Mouse (Mus musculus) forebrain, embryonic 14.5 days (tissue): ENCODE results near the gene Apeh. TPM values are rescaled to one million over a fixed set of nuclear protein-coding genes. Genes with fewer than 3 reads are reported as not detected.

Experiments
- ATAC-seq: fragments of 200-750 bp; cut with Nextera tagmentation; 2 replicates; pipeline ENCODE4 v1.8.0; 2017; ENCODE audit warnings: mild to moderate bottlenecking, moderate library complexity
- DNase-seq: peaks from one replicate; pipeline ENCODE4 v3.0.0-alpha.2; 2015; ENCODE audit warnings: low spot score
- H3K27ac ChIP-seq: fragments of 300-500 bp; sonication (generic); 2 replicates; pipeline ENCODE4 v1.5.1; 2014; ENCODE audit warnings: low read depth, mild to moderate bottlenecking, control low read depth, low read length, moderate library complexity
- H3K27me3 ChIP-seq: fragments of 300-500 bp; sonication (generic); replicated peaks from 2 replicates; pipeline ENCODE4 v1.6.1; 2014; ENCODE audit warnings: low read length, control low read depth, mixed read lengths; ENCODE audit not compliant: control insufficient read depth, insufficient read depth
- H3K36me3 ChIP-seq: fragments of 300-500 bp; sonication (generic); 2 replicates; pipeline ENCODE4 v1.6.1; 2014; ENCODE audit warnings: low read length, control low read depth; ENCODE audit not compliant: control insufficient read depth, insufficient read depth
- H3K4me1 ChIP-seq: fragments of 300-500 bp; sonication (generic); 2 replicates; pipeline ENCODE4 v1.6.1; 2014; ENCODE audit warnings: antibody characterized with exemption, low read length, control low read depth; ENCODE audit not compliant: control insufficient read depth, insufficient read depth
- H3K4me2 ChIP-seq: fragments of 300-500 bp; sonication (generic); 2 replicates; pipeline ENCODE4 v1.6.1; 2014; ENCODE audit warnings: mild to moderate bottlenecking, control low read depth, low read length
- H3K4me3 ChIP-seq: fragments of 300-500 bp; sonication (generic); 2 replicates; pipeline ENCODE4 v1.5.1; 2014; ENCODE audit warnings: low read depth, low read length, control low read depth
- H3K9ac ChIP-seq: fragments of 300-500 bp; sonication (generic); 2 replicates; pipeline ENCODE4 v1.6.1; 2014; ENCODE audit warnings: mild to moderate bottlenecking, low read length, control low read depth, moderate library complexity
- H3K9me3 ChIP-seq: fragments of 300-500 bp; sonication (generic); replicated peaks from 2 replicates; pipeline ENCODE4 v1.6.1; 2016; ENCODE audit warnings: low read length, control low read depth, mixed read lengths; ENCODE audit not compliant: control insufficient read depth
- WGBS: fragments of 180-500 bp; shearing (Covaris S2); extraction: QIAGEN DNeasy Blood & Tissue Kit; methylation state at CpG from one replicate; pipeline ENCODE4 v1.1.7; 2014; 5-methylcytosine and 5-hydroxymethylcytosine counted together
- polyA plus RNA-seq: library from polyadenylated mRNA; unstranded; fragments of >200 nt; fragmentation: Nextera tagmentation; extraction: Ambion mirVana; gene quantifications from 2 replicates; pipeline ENCODE4 v1.2.1, GENCODE M21; 2014

The Apeh gene
- polyA plus RNA-seq, 1 experiment from 2014 or later = 39.1 TPM

DNA sequence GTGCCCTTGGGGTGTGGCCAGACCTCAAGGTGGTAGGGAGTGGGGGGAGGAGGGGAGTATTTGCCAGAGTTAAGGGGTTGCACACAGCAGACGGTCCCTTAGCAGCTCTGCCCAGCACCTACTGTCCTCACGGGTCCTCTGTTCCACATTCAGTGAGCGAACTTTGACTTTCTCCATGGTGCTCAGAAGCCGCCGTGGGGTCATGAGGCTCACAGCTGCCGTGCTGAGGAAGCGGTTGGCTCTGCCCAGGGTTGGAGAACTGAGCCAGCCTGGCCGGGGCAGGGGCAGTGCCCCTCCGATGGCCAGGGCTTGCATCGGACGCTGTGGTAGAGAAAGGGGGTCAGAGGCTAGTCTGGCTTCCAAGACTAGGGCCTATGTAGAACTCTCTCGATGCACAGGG, 31.0 kb downstream of the Apeh start:
- H3K4me2 ChIP-seq = no peak overlapping the region
- DNase-seq = no peak
- H3K4me1 ChIP-seq = no peaks in the 10 kb centered on the region
- WGBS = 91% methylated on average over 12 of the region's 12 CpGs
- H3K27me3 ChIP-seq = no peaks in the 10 kb centered on the region
- ATAC-seq = no peak
- H3K9me3 ChIP-seq = no peaks in the 10 kb centered on the region
- H3K4me3 ChIP-seq = no peak overlapping the region
- H3K36me3 ChIP-seq = peaks cover 59% of the 10 kb centered on the region
- no peak overlapping the region for H3K27ac ChIP-seq
- no peak overlapping the region for H3K9ac ChIP-seq

GRCm38 (mm10) chr9:108062142-108062541, 32.3 kb downstream of the Apeh start:
- WGBS = 77% methylated on average over 3 of the region's 3 CpGs
- H3K9me3 ChIP-seq = no peaks in the 10 kb centered on the region
- no peak overlapping the region for H3K9ac ChIP-seq
- DNase-seq = no peak
- no peak overlapping the region for H3K27ac ChIP-seq
- no peak overlapping the region for H3K4me2 ChIP-seq
- no peaks in the 10 kb centered on the region for H3K27me3 ChIP-seq
- H3K36me3 ChIP-seq = peaks cover 71% of the 10 kb centered on the region
- H3K4me1 ChIP-seq = no peaks in the 10 kb centered on the region
- H3K4me3 ChIP-seq = no peak overlapping the region
- no peak for ATAC-seq

DNA sequence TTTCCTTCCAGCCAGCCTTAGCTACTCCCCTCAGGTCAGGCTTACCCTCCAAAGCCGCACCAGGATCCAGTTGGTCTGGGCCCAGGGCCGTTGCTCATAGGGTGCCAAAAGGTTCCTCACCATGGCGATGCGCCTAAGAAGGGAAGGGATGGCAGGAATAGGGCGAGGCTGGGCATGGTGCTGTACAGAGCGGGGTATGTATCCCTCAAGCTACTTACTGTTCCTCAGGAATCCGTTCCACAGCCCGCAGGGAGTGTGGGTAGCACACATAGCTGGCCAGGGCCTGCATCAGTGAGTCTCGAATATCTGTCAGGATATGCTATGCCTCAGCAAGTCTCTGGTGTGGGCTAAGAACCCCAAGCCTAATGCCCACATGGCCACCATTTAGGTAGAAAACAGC, 36.1 kb downstream of the Apeh start:
- Histone ChIP-seq H3K4me1 (no peaks in the 10 kb centered on the region), H3K36me3 (peaks cover 86% of the 10 kb centered on the region), H3K4me3 (no peak overlapping the region), H3K9me3 (no peaks in the 10 kb centered on the region), H3K4me2 (no peak overlapping the region), H3K27ac (no peak overlapping the region), H3K9ac (no peak overlapping the region), H3K27me3 (no peaks in the 10 kb centered on the region)
- ATAC-seq (no peak), DNase-seq (no peak)
- 92% methylated on average over 9 of the region's 9 CpGs for WGBS

- ATAC-seq (no peak), DNase-seq (no peak)
- WGBS = 87% methylated on average over 5 of the region's 5 CpGs
- Histone ChIP-seq H3K9me3 (no peaks in the 10 kb centered on the region), H3K4me3 (no peak overlapping the region), H3K9ac (no peak overlapping the region), H3K36me3 (peaks cover 80% of the 10 kb centered on the region), H3K4me1 (no peaks in the 10 kb centered on the region), H3K4me2 (no peak overlapping the region), H3K27ac (no peak overlapping the region), H3K27me3 (no peaks in the 10 kb centered on the region)
Observed at GRCm38 (mm10) chr9:108057262-108057562, 37.2 kb downstream of the Apeh start.

DNA sequence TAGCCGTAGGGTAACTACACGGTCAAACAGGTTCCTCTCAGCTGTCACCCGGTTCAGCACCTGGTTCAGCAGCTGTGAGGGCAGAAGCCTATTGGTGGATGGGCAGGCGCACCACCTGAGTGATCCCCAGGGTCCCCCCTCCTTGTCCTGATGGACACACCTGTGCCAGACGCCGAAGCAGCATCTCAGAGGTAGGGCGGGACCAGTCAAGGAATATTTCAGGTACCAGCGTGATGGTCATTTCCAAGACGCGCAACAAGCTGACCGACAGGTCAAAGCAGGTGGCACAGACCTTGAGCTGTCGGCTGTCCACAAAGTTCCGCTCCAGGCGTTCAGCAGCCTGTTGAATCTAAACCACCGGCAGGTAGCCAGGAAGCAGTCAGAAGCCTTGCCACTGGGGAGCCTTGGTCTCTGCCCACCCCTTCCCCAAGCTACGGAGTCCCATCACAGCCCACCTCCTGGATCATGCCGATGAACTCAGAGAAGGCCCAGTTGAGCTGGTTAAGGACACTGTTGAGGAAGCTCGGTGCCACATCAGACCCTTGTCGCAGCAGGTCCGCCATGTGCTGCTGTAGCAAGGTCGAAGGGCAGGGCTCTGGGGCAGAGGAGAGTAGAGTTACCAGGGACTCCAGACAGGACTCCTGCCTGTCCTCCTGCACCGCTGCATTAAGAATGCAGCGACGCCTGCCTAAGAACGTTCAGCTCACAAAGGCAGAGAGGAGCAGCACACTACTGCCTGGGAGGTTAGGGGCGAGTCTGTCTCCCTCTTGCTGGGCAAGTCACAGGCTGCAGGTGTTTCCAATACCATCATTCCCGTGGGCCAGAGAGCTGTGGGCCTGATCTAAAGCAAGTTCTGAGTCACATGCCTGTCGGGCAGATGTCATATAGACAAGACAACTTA, 37.8 kb downstream of the Apeh start:
- H3K9me3 ChIP-seq = no peaks in the 10 kb centered on the region
- peaks cover 78% of the 10 kb centered on the region for H3K36me3 ChIP-seq
- H3K4me1 ChIP-seq = no peaks in the 10 kb centered on the region
- no peak overlapping the region for H3K4me3 ChIP-seq
- no peak overlapping the region for H3K27ac ChIP-seq
- no peaks in the 10 kb centered on the region for H3K27me3 ChIP-seq
- DNase-seq (no peak), ATAC-seq (no peak)
- no peak overlapping the region for H3K4me2 ChIP-seq
- 83% methylated on average over 28 of the region's 28 CpGs for WGBS
- no peak overlapping the region for H3K9ac ChIP-seq

DNA sequence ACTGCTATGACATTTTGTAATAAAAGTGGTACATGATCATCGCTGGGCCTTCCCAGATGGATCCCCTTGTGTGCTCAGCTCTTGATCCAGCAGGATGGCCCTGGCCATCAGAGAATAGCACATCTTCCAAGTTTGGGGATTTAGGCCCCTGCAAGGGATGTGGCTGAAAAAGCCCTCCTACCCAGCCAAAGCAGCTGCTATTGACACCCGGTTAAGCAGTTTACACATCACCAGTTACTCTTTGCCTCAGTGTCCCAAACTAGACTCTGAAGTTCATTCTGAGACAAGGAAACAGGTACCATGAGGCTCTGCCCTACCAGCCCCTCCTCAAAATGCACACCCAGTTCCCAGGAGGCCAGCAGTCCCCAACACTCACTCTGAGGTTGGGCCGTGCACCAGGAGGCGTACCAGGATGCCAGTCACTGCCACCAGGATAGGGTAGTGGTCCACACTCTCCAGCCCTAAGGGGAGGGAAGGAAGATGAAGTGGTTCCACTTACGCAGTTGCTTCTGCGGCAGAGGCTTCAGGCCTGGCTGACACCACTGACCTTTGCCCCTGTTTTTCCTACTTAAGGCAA, 38.7 kb downstream of the Apeh start:
- DNase-seq (no peak), ATAC-seq (no peak)
- Histone ChIP-seq H3K4me3 (no peak overlapping the region), H3K36me3 (peaks cover 82% of the 10 kb centered on the region), H3K4me2 (no peak overlapping the region), H3K27me3 (no peaks in the 10 kb centered on the region), H3K4me1 (no peaks in the 10 kb centered on the region), H3K9ac (no peak overlapping the region), H3K9me3 (no peaks in the 10 kb centered on the region), H3K27ac (no peak overlapping the region)
- WGBS = 89% methylated on average over 6 of the region's 6 CpGs

- Histone ChIP-seq H3K4me1 (no peaks in the 10 kb centered on the region), H3K9me3 (no peaks in the 10 kb centered on the region), H3K9ac (no peak overlapping the region), H3K36me3 (peaks cover 82% of the 10 kb centered on the region), H3K27me3 (no peaks in the 10 kb centered on the region), H3K4me2 (no peak overlapping the region), H3K27ac (no peak overlapping the region), H3K4me3 (no peak overlapping the region)
- DNase-seq (no peak), ATAC-seq (no peak)
- 85% methylated on average over 1 of the region's 1 CpGs for WGBS
Observed at GRCm38 (mm10) chr9:108055061-108055460, 39.3 kb downstream of the Apeh start.

- DNase-seq = no peak
- H3K4me2 ChIP-seq = no peak overlapping the region
Observed at GRCm38 (mm10) chr9:108054331-108055040, 39.9 kb downstream of the Apeh start.

More at GRCm38 (mm10) chr9:108054331-108055040, 39.9 kb downstream of the Apeh start:
- WGBS = 86% methylated on average over 22 of the region's 22 CpGs
- Histone ChIP-seq H3K4me1 (peaks cover 4% of the 10 kb centered on the region; the same call in 1 of the 2 replicates), H3K4me3 (no peak overlapping the region), H3K9me3 (no peaks in the 10 kb centered on the region), H3K36me3 (peaks cover 76% of the 10 kb centered on the region), H3K9ac (no peak overlapping the region), H3K27me3 (no peaks in the 10 kb centered on the region), H3K27ac (no peak overlapping the region)
- ATAC-seq = no peak
